Mouse (Mus musculus) kidney, adult 2 months (tissue): Measurements from ENCODE around the gene Grin2b.

Experiments
- CTCF ChIP-seq: fragments of 200-500 bp; conservative IDR thresholded peaks from 2 replicates; pipeline ENCODE4 v1.5.1; 2011; ENCODE audit warnings: low read depth, mild to moderate bottlenecking, control low read depth, low read length, moderate library complexity, mixed read lengths; ENCODE audit not compliant: insufficient read depth, insufficient read length
- POLR2A ChIP-seq: fragments of 200-500 bp; IDR thresholded peaks from one replicate; pipeline ENCODE4 v1.6.1; 2011; ENCODE audit warnings: low read depth, low read length, control low read depth

DNA sequence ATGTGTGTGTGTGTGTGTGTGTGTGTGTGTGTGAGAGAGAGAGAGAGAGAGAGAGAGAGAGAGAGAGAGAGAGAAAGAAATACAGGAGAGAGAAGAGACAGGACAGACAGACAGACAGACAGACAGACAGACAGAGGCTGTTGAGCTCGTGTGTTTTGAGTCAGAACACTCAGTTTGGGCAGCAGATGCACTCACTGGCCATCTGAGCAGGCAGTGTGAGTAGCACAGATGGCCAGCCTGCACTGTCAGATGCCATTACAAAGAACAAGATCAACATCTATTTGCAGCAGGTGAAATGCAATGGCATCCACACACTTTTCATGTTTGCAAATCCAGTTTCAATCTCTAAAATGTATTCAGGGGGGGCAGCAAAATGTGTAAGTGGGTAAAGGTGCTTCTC is 120.0 kb downstream of the Grin2b start:
- TF ChIP-seq CTCF, result no peak
- TF ChIP-seq POLR2A, result no peak
